Mouse (Mus musculus) lung, embryonic 16.5 days (tissue): ENCODE results near the gene St5. TPM values are rescaled to one million over a fixed set of nuclear protein-coding genes. Genes with fewer than 3 reads are reported as not detected.

Source experiments
- ATAC-seq: fragments of 200-750 bp; cut with Nextera tagmentation; 2 replicates; pipeline ENCODE4 v1.8.0; 2017; ENCODE audit warnings: low read depth, mild to moderate bottlenecking, moderate library complexity
- H3K27ac ChIP-seq: fragments of 300-500 bp; sonication (generic); 2 replicates; pipeline ENCODE4 v1.5.1; 2014; ENCODE audit warnings: mild to moderate bottlenecking, control low read depth, low read length
- H3K27me3 ChIP-seq: fragments of 300-500 bp; sonication (generic); 2 replicates; pipeline ENCODE4 v1.6.1; 2014; ENCODE audit warnings: low read depth, low read length, mixed read lengths; ENCODE audit not compliant: control insufficient read depth, insufficient read depth
- H3K36me3 ChIP-seq: fragments of 300-500 bp; sonication (generic); 2 replicates; pipeline ENCODE4 v1.6.1; 2014; ENCODE audit warnings: low read length; ENCODE audit not compliant: control insufficient read depth, insufficient read depth
- H3K4me1 ChIP-seq: fragments of 300-500 bp; sonication (generic); replicated peaks from 2 replicates; pipeline ENCODE4 v1.6.1; 2014; ENCODE audit warnings: low read length, mixed read lengths; ENCODE audit not compliant: control insufficient read depth, insufficient read depth
- H3K4me2 ChIP-seq: fragments of 300-500 bp; sonication (generic); 2 replicates; pipeline ENCODE4 v1.6.1; 2014; ENCODE audit warnings: low read depth, low read length, control low read depth
- H3K4me3 ChIP-seq: fragments of 300-500 bp; sonication (generic); 2 replicates; pipeline ENCODE4 v1.5.1; 2014; ENCODE audit warnings: mild to moderate bottlenecking, low read length, control low read depth
- H3K9ac ChIP-seq: fragments of 300-500 bp; sonication (generic); 2 replicates; pipeline ENCODE4 v1.6.1; 2014; ENCODE audit warnings: low read length, control low read depth
- H3K9me3 ChIP-seq: fragments of 300-500 bp; sonication (generic); 2 replicates; pipeline ENCODE4 v1.6.1; 2016; ENCODE audit warnings: low read length; ENCODE audit not compliant: control insufficient read depth
- WGBS: fragments of 180-500 bp; shearing (Covaris S2); extraction: QIAGEN DNeasy Blood & Tissue Kit; methylation state at CpG from one replicate; pipeline ENCODE4 v1.1.7; 2014; 5-methylcytosine and 5-hydroxymethylcytosine counted together
- polyA plus RNA-seq: library from polyadenylated mRNA; unstranded; fragments of >200 nt; fragmentation: Nextera tagmentation; extraction: Ambion mirVana; gene quantifications from 2 replicates; pipeline ENCODE4 v1.2.1, GENCODE M21; 2015

St5 gene
- polyA plus RNA-seq, 1 experiment from 2014 or later, result 77.5 TPM

GRCm38 (mm10) chr7:109731626-109732025, 28.2 kb upstream of the St5 start, which contains the start of gene Ascl3:
Gene Ascl3, minus strand, starts transcription at chr7:109731726.
- Histone ChIP-seq H3K36me3 (0 out of 2 replicates have a peak, but pooled peaks cover under 1% of the 10 kb centered on the region), H3K9me3 (no peaks in the 10 kb centered on the region), H3K4me2 (no peak within 1 kb of the TSS), H3K4me3 (no peak within 1 kb of the TSS), H3K27ac (no peak within 1 kb of the TSS), H3K4me1 (peaks cover 14% of the 10 kb centered on the region), H3K9ac (no peak within 1 kb of the TSS), H3K27me3 (no peaks in the 10 kb centered on the region)
- no peak for ATAC-seq
- WGBS, result 84% methylated on average over 5 of the region's 5 CpGs

- peaks cover 3% of the 10 kb centered on the region; the same call in 1 of the 2 replicates for H3K9me3 ChIP-seq
- no peaks in the 10 kb centered on the region for H3K36me3 ChIP-seq
- ATAC-seq, result no peak
- H3K4me3 ChIP-seq, result no peak within 1 kb of the TSS
- H3K4me2 ChIP-seq, result no peak within 1 kb of the TSS
- no peak within 1 kb of the TSS for H3K9ac ChIP-seq
- 90% methylated on average over 5 of the region's 5 CpGs for WGBS
- H3K4me1 ChIP-seq, result no peaks in the 10 kb centered on the region
- no peaks in the 10 kb centered on the region for H3K27me3 ChIP-seq
- no peak within 1 kb of the TSS for H3K27ac ChIP-seq
These were observed 20.3 kb upstream of the St5 start, which contains the start of gene BC051019 for GRCm38 (mm10) chr7:109723697-109724096. Gene BC051019, minus strand, starts transcription at chr7:109723850.

GRCm38 (mm10) chr7:109723114-109723513, 19.7 kb upstream of the St5 start:
- Histone ChIP-seq H3K4me3 (no peak overlapping the region), H3K4me2 (no peak overlapping the region), H3K27ac (no peak overlapping the region), H3K9me3 (peaks cover 3% of the 10 kb centered on the region; the same call in 1 of the 2 replicates), H3K27me3 (no peaks in the 10 kb centered on the region), H3K4me1 (no peaks in the 10 kb centered on the region), H3K36me3 (no peaks in the 10 kb centered on the region), H3K9ac (no peak overlapping the region)
- no peak for ATAC-seq
- whole genome bisulfite sequencing, result 91% methylated on average over 8 of the region's 8 CpGs

- H3K36me3 ChIP-seq, result no peaks in the 10 kb centered on the region
- 96% methylated on average over 2 of the region's 2 CpGs for WGBS
- peaks cover 3% of the 10 kb centered on the region; the same call in 1 of the 2 replicates for H3K9me3 ChIP-seq
These were observed 19.2 kb upstream of the St5 start for GRCm38 (mm10) chr7:109722618-109723017.

GRCm38 (mm10) chr7:109719286-109719685, 15.9 kb upstream of the St5 start:
- Histone ChIP-seq H3K4me1 (no peaks in the 10 kb centered on the region), H3K4me2 (no peak overlapping the region), H3K27me3 (no peaks in the 10 kb centered on the region), H3K27ac (no peak overlapping the region), H3K9me3 (peaks cover 3% of the 10 kb centered on the region; the same call in 1 of the 2 replicates), H3K9ac (no peak overlapping the region), H3K4me3 (no peak overlapping the region), H3K36me3 (no peaks in the 10 kb centered on the region)
- 58% methylated on average over 9 of the region's 9 CpGs for WGBS
- ATAC-seq, result 0 out of 2 replicates have a peak, but pooled peaks have one; percentile 20

More at GRCm38 (mm10) chr7:109722618-109723017, 19.2 kb upstream of the St5 start:
- Histone ChIP-seq H3K4me1 (no peaks in the 10 kb centered on the region), H3K9ac (no peak overlapping the region), H3K27ac (no peak overlapping the region), H3K4me3 (no peak overlapping the region), H3K27me3 (no peaks in the 10 kb centered on the region), H3K4me2 (no peak overlapping the region)
- ATAC-seq, result no peak

- H3K4me1 ChIP-seq, result peaks cover 6% of the 10 kb centered on the region
- no peak for ATAC-seq
- WGBS, result 90% methylated on average over 2 of the region's 2 CpGs
- H3K9me3 ChIP-seq, result no peaks in the 10 kb centered on the region
- H3K9ac ChIP-seq, result no peak overlapping the region
- no peak overlapping the region for H3K27ac ChIP-seq
- no peak overlapping the region for H3K4me3 ChIP-seq
- H3K4me2 ChIP-seq, result no peak overlapping the region
- H3K27me3 ChIP-seq, result no peaks in the 10 kb centered on the region
- peaks cover 8% of the 10 kb centered on the region; the same call in 1 of the 2 replicates for H3K36me3 ChIP-seq
These were observed 10.1 kb upstream of the St5 start for GRCm38 (mm10) chr7:109713434-109713982.

GRCm38 (mm10) chr7:109712198-109712597, 8.8 kb upstream of the St5 start:
- no peak for ATAC-seq

GRCm38 (mm10) chr7:109710069-109710468, 6.7 kb upstream of the St5 start:
- peak overlapping the region; percentile 58 for H3K27ac ChIP-seq
- no peaks in the 10 kb centered on the region for H3K27me3 ChIP-seq
- H3K4me2 ChIP-seq, result no peak overlapping the region
- no peak overlapping the region for H3K4me3 ChIP-seq
- peaks cover 15% of the 10 kb centered on the region for H3K4me1 ChIP-seq
- H3K9ac ChIP-seq, result no peak overlapping the region
- H3K9me3 ChIP-seq, result no peaks in the 10 kb centered on the region
- no peak for ATAC-seq
- 47% methylated on average over 1 of the region's 1 CpGs for WGBS
- peaks cover 8% of the 10 kb centered on the region; the same call in 1 of the 2 replicates for H3K36me3 ChIP-seq

More at GRCm38 (mm10) chr7:109712198-109712597, 8.8 kb upstream of the St5 start:
- Histone ChIP-seq H3K36me3 (peaks cover 8% of the 10 kb centered on the region; the same call in 1 of the 2 replicates), H3K9ac (no peak overlapping the region), H3K4me2 (no peak overlapping the region), H3K4me3 (no peak overlapping the region), H3K27ac (no peak overlapping the region), H3K4me1 (peaks cover 12% of the 10 kb centered on the region), H3K9me3 (no peaks in the 10 kb centered on the region), H3K27me3 (no peaks in the 10 kb centered on the region)
- 78% methylated on average over 7 of the region's 7 CpGs for WGBS

GRCm38 (mm10) chr7:109708961-109709382, 5.6 kb upstream of the St5 start:
- H3K4me2 ChIP-seq, result no peak overlapping the region
- H3K9ac ChIP-seq, result no peak overlapping the region
- H3K4me3 ChIP-seq, result no peak overlapping the region
- WGBS, result 16% methylated on average over 3 of the region's 3 CpGs
- peaks cover 22% of the 10 kb centered on the region for H3K4me1 ChIP-seq
- H3K27ac ChIP-seq, result peak overlapping the region; percentile 89
- peaks cover 8% of the 10 kb centered on the region; the same call in 1 of the 2 replicates for H3K36me3 ChIP-seq
- ATAC-seq, result peak; percentile 92
- H3K9me3 ChIP-seq, result no peaks in the 10 kb centered on the region
- no peaks in the 10 kb centered on the region for H3K27me3 ChIP-seq
